Mouse (Mus musculus) ZHBTc4 (cell line): ENCODE results near the gene Jmjd7.

Source experiments
- DNase-seq: peaks from one replicate; pipeline ENCODE4 v3.0.0-alpha.2; 2011; ENCODE audit warnings: low read depth, low spot score

Gene Jmjd7

GRCm38 (mm10) chr2:120026984-120027949 is at the start of gene Jmjd7, which contains the start of gene Gm28042:
TSS of gene Jmjd7 (plus strand) at chr2:120027483.
TSS of gene Gm28042 (plus strand) at chr2:120027493.
- DNase-seq = peak; percentile 96

- DNase-seq = no peak
Observed at GRCm38 (mm10) chr2:119980343-119980986, 46.8 kb upstream of the Jmjd7 start.

- DNase-seq = no peak
Observed at GRCm38 (mm10) chr2:119981631-119982030, 45.7 kb upstream of the Jmjd7 start.

GRCm38 (mm10) chr2:119985871-119986270 is 41.4 kb upstream of the Jmjd7 start:
- DNase-seq = peak; percentile 80

- DNase-seq = peak; percentile 55
Observed at GRCm38 (mm10) chr2:119986369-119986768, 40.9 kb upstream of the Jmjd7 start.

- DNase-seq = no peak
Observed at GRCm38 (mm10) chr2:119987441-119987840, 39.8 kb upstream of the Jmjd7 start.

- no peak for DNase-seq
Observed at GRCm38 (mm10) chr2:119988952-119989351, 38.3 kb upstream of the Jmjd7 start.

- DNase-seq = no peak
Observed at GRCm38 (mm10) chr2:119990881-119991280, 36.4 kb upstream of the Jmjd7 start.

GRCm38 (mm10) chr2:119992349-119992748 is 34.9 kb upstream of the Jmjd7 start:
- DNase-seq = no peak

GRCm38 (mm10) chr2:119993515-119993914 is 33.8 kb upstream of the Jmjd7 start:
- DNase-seq = no peak

- DNase-seq = no peak
Observed at GRCm38 (mm10) chr2:119994839-119995238, 32.4 kb upstream of the Jmjd7 start.

GRCm38 (mm10) chr2:119995391-119996281 is 31.6 kb upstream of the Jmjd7 start:
- DNase-seq = no peak

- DNase-seq = no peak
Observed at GRCm38 (mm10) chr2:119997354-119997753, 29.9 kb upstream of the Jmjd7 start.

- DNase-seq = no peak
Observed at GRCm38 (mm10) chr2:119999731-120000130, 27.6 kb upstream of the Jmjd7 start.

- no peak for DNase-seq
Observed at GRCm38 (mm10) chr2:120000882-120001584, 26.2 kb upstream of the Jmjd7 start.

- DNase-seq = no peak
Observed at GRCm38 (mm10) chr2:120001956-120002355, 25.3 kb upstream of the Jmjd7 start.

GRCm38 (mm10) chr2:120003970-120004369 is 23.3 kb upstream of the Jmjd7 start:
- DNase-seq = no peak

- DNase-seq = no peak
Observed at GRCm38 (mm10) chr2:120006696-120007095, 20.6 kb upstream of the Jmjd7 start.

- no peak for DNase-seq
Observed at GRCm38 (mm10) chr2:120007680-120008210, 19.5 kb upstream of the Jmjd7 start.

GRCm38 (mm10) chr2:120008672-120009071 is 18.6 kb upstream of the Jmjd7 start:
- DNase-seq = no peak
